Mouse (Mus musculus): Measurements from ENCODE around the gene Tbcb. TPM values are rescaled to one million over a fixed set of nuclear protein-coding genes. Genes with fewer than 3 reads are reported as not detected.
A peak's percentile ranks its signal among the peaks of the same experiment; 100 is the strongest.

Tbcb gene
- polyA plus RNA-seq, 1 experiment = 136 TPM

GRCm38 (mm10) chr7:30197592-30198129 is 34.4 kb downstream of the Tbcb start:
- no peak overlapping the region for H3K27ac ChIP-seq (ENCODE audit: insufficient read depth, low read length)
- no peaks in the 10 kb centered on the region for H3K4me1 ChIP-seq (ENCODE audit: control insufficient read depth, insufficient read depth, low read length)
- TF ChIP-seq POLR2A (IDR thresholded peaks at IDR 0.05; ENCODE audit: extremely low read depth, insufficient read depth, low read length) = no peak
- no peak for TF ChIP-seq CTCF (IDR thresholded peaks at IDR 0.05; ENCODE audit: extremely low read depth, insufficient read depth, low read length)
- no peak overlapping the region for H3K4me3 ChIP-seq (ENCODE audit: insufficient read depth, low read length)

GRCm38 (mm10) chr7:30196171-30196570 is 35.9 kb downstream of the Tbcb start:
- Histone ChIP-seq H3K27ac (ENCODE audit: insufficient read depth, low read length) (no peak overlapping the region), H3K4me3 (ENCODE audit: insufficient read depth, low read length) (no peak overlapping the region), H3K4me1 (ENCODE audit: control insufficient read depth, insufficient read depth, low read length) (no peaks in the 10 kb centered on the region)
- no peak for TF ChIP-seq POLR2A (IDR thresholded peaks at IDR 0.05; ENCODE audit: extremely low read depth, insufficient read depth, low read length)
- TF ChIP-seq CTCF (IDR thresholded peaks at IDR 0.05; ENCODE audit: extremely low read depth, insufficient read depth, low read length) = no peak

GRCm38 (mm10) chr7:30195461-30195860 is 36.6 kb downstream of the Tbcb start:
- Histone ChIP-seq H3K27ac (ENCODE audit: insufficient read depth, low read length) (no peak overlapping the region), H3K4me3 (ENCODE audit: insufficient read depth, low read length) (peak overlapping the region; percentile 72; the same call in 1 of the 2 replicates), H3K4me1 (ENCODE audit: control insufficient read depth, insufficient read depth, low read length) (no peaks in the 10 kb centered on the region)
- TF ChIP-seq POLR2A (IDR thresholded peaks at IDR 0.05; ENCODE audit: extremely low read depth, insufficient read depth, low read length) (no peak), CTCF (IDR thresholded peaks at IDR 0.05; ENCODE audit: extremely low read depth, insufficient read depth, low read length) (no peak)

GRCm38 (mm10) chr7:30194884-30195283 is 37.2 kb downstream of the Tbcb start:
- TF ChIP-seq CTCF (IDR thresholded peaks at IDR 0.05; ENCODE audit: extremely low read depth, insufficient read depth, low read length) = no peak
- TF ChIP-seq POLR2A (IDR thresholded peaks at IDR 0.05; ENCODE audit: extremely low read depth, insufficient read depth, low read length) = peak; percentile 70; the same call in 1 of the 2 replicates
- no peaks in the 10 kb centered on the region for H3K4me1 ChIP-seq (ENCODE audit: control insufficient read depth, insufficient read depth, low read length)
- H3K4me3 ChIP-seq (ENCODE audit: insufficient read depth, low read length) = peak overlapping the region; percentile 72
- H3K27ac ChIP-seq (ENCODE audit: insufficient read depth, low read length) = peak overlapping the region; percentile 33

- no peaks in the 10 kb centered on the region for H3K4me1 ChIP-seq (ENCODE audit: control insufficient read depth, insufficient read depth, low read length)
- peak overlapping the region; percentile 33 for H3K27ac ChIP-seq (ENCODE audit: insufficient read depth, low read length)
- peak overlapping the region; percentile 72 for H3K4me3 ChIP-seq (ENCODE audit: insufficient read depth, low read length)
- TF ChIP-seq POLR2A (IDR thresholded peaks at IDR 0.05; ENCODE audit: extremely low read depth, insufficient read depth, low read length) (no peak), CTCF (IDR thresholded peaks at IDR 0.05; ENCODE audit: extremely low read depth, insufficient read depth, low read length) (no peak)
Measured at GRCm38 (mm10) chr7:30194101-30194831, 37.8 kb downstream of the Tbcb start.

GRCm38 (mm10) chr7:30193581-30194100 is 38.4 kb downstream of the Tbcb start:
- no peak for TF ChIP-seq CTCF (IDR thresholded peaks at IDR 0.05; ENCODE audit: extremely low read depth, insufficient read depth, low read length)
- 0 out of 2 replicates have a peak, but pooled peaks have one; percentile 13 for TF ChIP-seq POLR2A (IDR thresholded peaks at IDR 0.05; ENCODE audit: extremely low read depth, insufficient read depth, low read length)
- peak overlapping the region; percentile 72 for H3K4me3 ChIP-seq (ENCODE audit: insufficient read depth, low read length)
- H3K27ac ChIP-seq (ENCODE audit: insufficient read depth, low read length) = no peak overlapping the region
- H3K4me1 ChIP-seq (ENCODE audit: control insufficient read depth, insufficient read depth, low read length) = no peaks in the 10 kb centered on the region

GRCm38 (mm10) chr7:30193013-30193412 is 39.1 kb downstream of the Tbcb start:
- TF ChIP-seq POLR2A (IDR thresholded peaks at IDR 0.05; ENCODE audit: extremely low read depth, insufficient read depth, low read length) = no peak
- no peak for TF ChIP-seq CTCF (IDR thresholded peaks at IDR 0.05; ENCODE audit: extremely low read depth, insufficient read depth, low read length)
- Histone ChIP-seq H3K27ac (ENCODE audit: insufficient read depth, low read length) (no peak overlapping the region), H3K4me3 (ENCODE audit: insufficient read depth, low read length) (peak overlapping the region; percentile 72)

GRCm38 (mm10) chr7:30192088-30192487 is 40.0 kb downstream of the Tbcb start:
- H3K27ac ChIP-seq (ENCODE audit: insufficient read depth, low read length) = no peak overlapping the region
- no peaks in the 10 kb centered on the region for H3K4me1 ChIP-seq (ENCODE audit: control insufficient read depth, insufficient read depth, low read length)
- no peak overlapping the region for H3K4me3 ChIP-seq (ENCODE audit: insufficient read depth, low read length)
- TF ChIP-seq POLR2A (IDR thresholded peaks at IDR 0.05; ENCODE audit: extremely low read depth, insufficient read depth, low read length) (no peak), CTCF (IDR thresholded peaks at IDR 0.05; ENCODE audit: extremely low read depth, insufficient read depth, low read length) (no peak)

More at GRCm38 (mm10) chr7:30193013-30193412, 39.1 kb downstream of the Tbcb start:
- no peaks in the 10 kb centered on the region for H3K4me1 ChIP-seq (ENCODE audit: control insufficient read depth, insufficient read depth, low read length)

GRCm38 (mm10) chr7:30189116-30189491 is 43.0 kb downstream of the Tbcb start:
- no peak for TF ChIP-seq POLR2A (IDR thresholded peaks at IDR 0.05; ENCODE audit: extremely low read depth, insufficient read depth, low read length)
- TF ChIP-seq CTCF (IDR thresholded peaks at IDR 0.05; ENCODE audit: extremely low read depth, insufficient read depth, low read length) = no peak
- Histone ChIP-seq H3K27ac (ENCODE audit: insufficient read depth, low read length) (no peak overlapping the region), H3K4me1 (ENCODE audit: control insufficient read depth, insufficient read depth, low read length) (no peaks in the 10 kb centered on the region), H3K4me3 (ENCODE audit: insufficient read depth, low read length) (no peak overlapping the region)
